Mouse (Mus musculus): ENCODE data around the gene Dact3.

Dact3 gene

DNA sequence AGATGAGACGGTGACA, at the start of gene Dact3:
Gene Dact3, plus strand, starts transcription at position 8 of the 16 bp plus-strand sequence.
- DNase-seq (ENCODE audit: low read depth, low spot score) = no peak

GRCm38 (mm10) chr7:16825785-16826184, 49.3 kb upstream of the Dact3 start:
- DNase-seq (ENCODE audit: low read depth, low spot score) = peak; percentile 64

DNA sequence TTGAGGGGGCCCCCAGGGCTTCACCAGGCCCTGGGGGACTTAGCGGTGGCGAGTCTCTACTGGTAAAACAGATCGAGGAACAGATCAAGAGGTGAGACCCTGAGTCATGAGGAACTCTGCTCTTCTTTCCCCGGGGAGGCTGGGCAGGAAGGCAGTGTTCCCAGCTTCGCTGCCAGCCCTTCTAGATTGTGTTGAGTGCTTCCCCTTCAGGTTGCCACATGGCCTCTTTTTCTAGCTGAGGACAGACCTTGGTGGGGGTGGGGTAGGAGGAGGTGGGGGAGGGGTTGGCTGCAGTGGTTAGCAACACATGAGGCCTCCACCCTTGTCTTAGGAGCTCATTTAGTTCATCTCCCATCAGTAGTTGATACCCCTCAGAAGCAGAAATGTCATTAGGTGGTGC, 48.5 kb upstream of the Dact3 start:
- no peak for DNase-seq (ENCODE audit: low read depth, low spot score)

- no peak for DNase-seq (ENCODE audit: low read depth, low spot score)
Observed at GRCm38 (mm10) chr7:16827274-16827673, 47.8 kb upstream of the Dact3 start.

- DNase-seq (ENCODE audit: low read depth, low spot score) = no peak
Observed at GRCm38 (mm10) chr7:16830449-16830848, 44.7 kb upstream of the Dact3 start.

- no peak for DNase-seq (ENCODE audit: low read depth, low spot score)
Observed at GRCm38 (mm10) chr7:16837916-16838803, 37.0 kb upstream of the Dact3 start.

DNA sequence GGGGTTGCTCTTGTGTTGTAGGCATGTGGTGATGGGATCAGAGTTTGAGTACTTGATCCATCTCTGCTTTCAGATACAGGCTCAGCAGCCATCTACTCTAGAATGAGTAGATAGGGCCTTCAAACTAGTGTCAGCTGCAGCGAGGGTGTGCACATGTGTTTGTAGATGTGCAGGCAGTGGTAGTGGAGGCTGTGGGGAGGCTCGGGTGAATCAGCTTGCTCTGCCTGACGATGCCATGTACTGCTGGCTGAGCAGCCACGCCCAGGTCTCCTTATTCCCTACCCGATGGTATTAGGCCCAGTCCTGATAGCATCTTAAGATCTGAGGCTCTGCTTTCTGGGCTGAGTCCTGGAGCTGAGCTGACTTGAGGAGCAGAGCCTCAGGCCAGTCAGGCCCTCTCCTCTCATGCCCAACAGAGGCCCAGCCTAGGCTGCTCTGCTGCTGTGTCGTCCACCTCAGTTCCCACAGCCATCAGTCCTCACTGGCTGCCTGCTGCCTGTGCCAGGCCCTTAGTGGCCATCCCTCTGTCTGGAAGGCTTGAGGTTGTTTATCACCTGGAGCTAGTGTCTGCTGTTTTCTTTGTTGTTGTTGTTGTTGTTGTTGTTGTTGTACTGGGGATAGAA, 36.2 kb upstream of the Dact3 start:
- no peak for DNase-seq (ENCODE audit: low read depth, low spot score)

GRCm38 (mm10) chr7:16839427-16840108, 35.5 kb upstream of the Dact3 start:
- DNase-seq (ENCODE audit: low read depth, low spot score) = no peak

GRCm38 (mm10) chr7:16840109-16840491, 35.0 kb upstream of the Dact3 start:
- no peak for DNase-seq (ENCODE audit: low read depth, low spot score)

- no peak for DNase-seq (ENCODE audit: low read depth, low spot score)
Observed at GRCm38 (mm10) chr7:16841078-16841477, 34.0 kb upstream of the Dact3 start.

DNA sequence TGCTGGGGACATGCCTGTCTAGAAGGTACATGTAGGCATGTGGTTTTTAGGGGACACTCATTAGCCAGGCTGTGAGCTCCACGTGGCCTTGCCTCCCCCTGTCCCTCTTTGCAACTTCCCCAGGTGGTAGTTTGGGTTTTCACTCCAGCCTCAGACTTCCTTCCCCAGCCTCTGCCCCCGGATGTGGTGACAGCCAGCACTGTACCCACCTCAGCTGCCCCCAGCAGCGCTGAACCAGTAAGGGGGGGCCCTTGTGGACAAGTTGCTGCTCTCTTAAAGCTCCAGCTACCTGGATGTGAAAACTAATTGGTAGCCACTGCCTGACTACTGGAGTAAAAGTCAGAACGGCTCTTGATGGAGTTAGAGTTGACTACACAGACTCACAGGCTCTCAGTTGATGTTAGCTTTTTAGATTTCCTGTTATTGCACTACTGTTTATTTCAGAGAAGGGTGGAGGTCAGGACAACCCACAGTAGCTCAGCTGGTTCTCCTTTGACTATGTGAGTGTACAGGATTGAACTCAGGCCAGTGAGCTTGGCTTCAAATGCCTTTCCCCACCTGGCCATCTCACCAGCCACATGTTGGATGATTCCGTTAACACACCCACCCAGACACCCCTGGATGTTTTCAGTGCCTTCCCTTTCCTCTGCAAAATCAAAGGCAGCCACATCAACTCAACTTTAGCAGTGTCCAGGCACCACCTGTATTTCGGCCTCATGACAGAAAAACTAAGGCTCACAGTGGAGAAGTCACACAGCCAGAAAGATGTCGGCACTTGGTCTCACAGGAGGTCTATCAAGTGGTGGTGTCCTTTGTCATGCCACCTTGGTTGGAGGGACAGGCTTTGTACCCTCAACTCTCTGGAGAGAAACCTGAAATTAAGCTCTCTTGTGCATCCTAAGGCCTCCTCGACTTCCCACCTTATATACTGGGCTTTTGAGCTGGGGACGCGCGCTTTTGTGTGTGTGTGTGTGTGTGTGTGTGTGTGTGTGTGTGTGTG, 33.3 kb upstream of the Dact3 start:
- no peak for DNase-seq (ENCODE audit: low read depth, low spot score)

GRCm38 (mm10) chr7:16842645-16843063, 32.5 kb upstream of the Dact3 start, which contains the start of gene Prkd2:
Gene Prkd2 (plus strand): TSS chr7:16842902.
- peak; percentile 83 for DNase-seq (ENCODE audit: low read depth, low spot score)

DNA sequence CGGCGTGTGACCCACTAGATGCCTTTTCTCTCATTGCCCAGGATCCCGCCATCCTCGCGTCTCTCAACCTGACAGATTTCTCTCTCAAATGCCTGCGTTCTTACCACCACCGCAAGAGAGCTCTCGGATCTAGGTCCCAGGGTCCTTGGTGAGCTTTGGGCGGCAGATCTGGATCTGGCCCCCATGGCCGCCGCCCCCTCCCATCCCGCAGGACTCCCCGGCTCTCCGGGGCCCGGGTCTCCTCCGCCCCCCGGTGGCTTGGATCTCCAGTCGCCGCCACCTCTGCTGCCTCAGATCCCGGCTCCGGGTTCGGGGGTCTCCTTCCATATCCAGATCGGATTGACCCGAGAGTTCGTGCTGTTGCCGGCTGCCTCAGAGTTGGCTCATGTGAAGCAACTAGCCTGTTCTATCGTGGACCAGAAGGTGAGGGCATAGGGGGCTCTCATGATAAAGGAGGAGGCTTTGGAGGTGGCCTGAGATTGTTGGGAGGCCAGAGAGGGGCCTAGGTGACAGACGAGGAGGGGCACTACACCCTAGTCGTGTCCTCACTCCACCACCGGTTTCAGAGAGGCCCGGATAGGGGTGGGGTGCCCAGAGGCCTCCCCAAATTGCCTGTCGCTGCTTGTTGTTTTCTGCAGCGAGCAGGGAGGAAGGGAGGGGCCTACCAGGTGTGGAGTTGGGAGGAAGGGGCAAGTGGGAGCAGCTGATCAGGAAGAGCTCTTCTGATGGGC, 31.5 kb upstream of the Dact3 start:
- no peak for DNase-seq (ENCODE audit: low read depth, low spot score)

DNA sequence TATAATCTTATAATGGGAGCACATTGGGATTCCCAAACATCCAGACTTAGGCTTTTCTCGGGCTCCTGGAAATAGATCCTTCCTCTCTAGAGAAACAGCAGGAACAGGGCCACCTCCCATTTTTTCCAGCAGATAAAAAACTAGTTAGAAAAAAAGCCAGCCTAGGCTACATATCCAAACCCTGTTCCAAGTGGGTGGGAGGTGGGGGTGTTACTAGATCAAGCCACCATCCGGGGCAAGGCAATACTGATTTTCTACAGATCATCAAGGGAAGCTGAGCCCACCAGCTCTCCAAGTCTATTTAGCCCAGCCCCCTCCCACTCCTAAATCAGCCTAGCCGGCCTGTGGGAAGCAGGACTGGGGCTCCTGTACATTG, 30.4 kb upstream of the Dact3 start:
- DNase-seq (ENCODE audit: low read depth, low spot score) = no peak

GRCm38 (mm10) chr7:16845072-16845819, 29.9 kb upstream of the Dact3 start:
- DNase-seq (ENCODE audit: low read depth, low spot score) = no peak

- DNase-seq (ENCODE audit: low read depth, low spot score) = peak; percentile 37
Observed at GRCm38 (mm10) chr7:16845820-16846167, 29.3 kb upstream of the Dact3 start.

- no peak for DNase-seq (ENCODE audit: low read depth, low spot score)
Observed at GRCm38 (mm10) chr7:16846775-16847174, 28.3 kb upstream of the Dact3 start.

GRCm38 (mm10) chr7:16847507-16847906, 27.6 kb upstream of the Dact3 start:
- DNase-seq (ENCODE audit: low read depth, low spot score) = no peak

DNA sequence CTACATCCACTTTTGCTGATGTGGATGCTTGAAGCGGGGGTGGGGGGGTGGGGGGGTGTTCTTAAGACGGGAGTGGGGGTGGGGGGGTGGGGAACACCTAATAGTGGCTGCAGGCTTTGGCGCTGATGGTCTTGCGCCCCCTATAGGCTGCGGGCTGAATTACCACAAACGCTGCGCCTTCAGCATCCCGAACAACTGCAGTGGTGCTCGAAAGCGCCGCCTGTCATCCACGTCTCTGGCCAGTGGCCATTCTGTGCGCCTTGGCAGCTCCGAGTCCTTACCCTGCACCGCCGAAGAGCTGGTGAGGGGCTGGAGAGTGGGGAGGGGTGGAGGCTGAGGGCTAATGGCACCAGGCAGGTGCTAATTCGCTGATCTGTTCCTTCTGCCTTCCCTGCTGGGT, 26.5 kb upstream of the Dact3 start:
- DNase-seq (ENCODE audit: low read depth, low spot score) = peak; percentile 73

- DNase-seq (ENCODE audit: low read depth, low spot score) = no peak
Observed at GRCm38 (mm10) chr7:16851636-16852035, 23.5 kb upstream of the Dact3 start.
